Mouse (Mus musculus): ENCODE results near the gene Ccnjl.

GRCm38 (mm10) chr11:43589530-43590072, 61.0 kb downstream of the Ccnjl start:
- TF ChIP-seq CTCF (IDR thresholded peaks at IDR 0.05) (no peak), EP300 (IDR thresholded peaks at IDR 0.05) (no peak)
